Mouse (Mus musculus) forelimb bud, embryonic 11.5 days (tissue): ENCODE results near the gene Ptpre.
"Not testable (repeated sequence)": the region's sequence is repeated elsewhere in the genome, so short reads cannot be mapped to it uniquely, and the experiment has no call there.

Source experiments
- DNase-seq: peaks from one replicate; pipeline ENCODE4 v3.0.0-alpha.2; 2012; ENCODE audit warnings: low read depth, low spot score

Gene Ptpre

DNA sequence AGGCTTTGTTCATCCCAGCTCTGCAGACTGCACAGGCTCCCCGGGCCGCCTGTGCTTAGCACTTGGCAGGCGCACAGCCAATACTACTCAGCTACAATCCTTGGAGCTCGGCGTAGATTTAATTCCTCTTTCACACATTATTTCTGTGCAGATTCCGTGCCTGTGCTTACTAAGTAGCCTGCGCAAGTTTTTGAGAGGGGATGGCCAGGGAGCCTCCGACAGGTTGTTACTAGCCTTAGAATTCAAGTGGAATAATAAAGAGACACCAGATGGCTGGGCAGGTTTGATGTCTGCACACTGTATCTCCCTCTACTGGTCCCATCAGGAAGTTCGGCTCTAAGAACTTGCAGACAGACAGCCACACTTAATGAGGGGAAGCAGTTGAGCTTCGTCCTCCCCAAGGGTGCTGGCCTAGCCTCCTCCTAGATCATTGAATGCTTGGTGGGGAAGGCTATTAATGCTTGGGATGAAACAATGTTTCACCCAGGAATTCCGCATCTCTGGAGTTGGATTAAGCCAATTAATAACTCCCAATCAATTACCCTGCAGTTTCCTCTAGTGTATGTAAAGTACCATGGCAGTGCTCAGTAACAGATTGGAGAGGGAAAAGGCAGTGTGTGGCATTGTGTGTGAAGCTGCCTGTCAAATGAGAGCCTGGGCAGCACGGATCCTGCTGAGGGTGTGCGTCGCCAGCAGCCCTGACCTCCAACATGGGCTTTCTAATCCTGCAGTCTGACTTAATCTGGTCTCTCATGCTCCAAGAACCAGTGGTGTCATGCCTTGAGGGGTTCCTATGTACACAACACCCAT lies 104.6 kb downstream of the Ptpre start:
- peak; percentile 53 for DNase-seq

DNA sequence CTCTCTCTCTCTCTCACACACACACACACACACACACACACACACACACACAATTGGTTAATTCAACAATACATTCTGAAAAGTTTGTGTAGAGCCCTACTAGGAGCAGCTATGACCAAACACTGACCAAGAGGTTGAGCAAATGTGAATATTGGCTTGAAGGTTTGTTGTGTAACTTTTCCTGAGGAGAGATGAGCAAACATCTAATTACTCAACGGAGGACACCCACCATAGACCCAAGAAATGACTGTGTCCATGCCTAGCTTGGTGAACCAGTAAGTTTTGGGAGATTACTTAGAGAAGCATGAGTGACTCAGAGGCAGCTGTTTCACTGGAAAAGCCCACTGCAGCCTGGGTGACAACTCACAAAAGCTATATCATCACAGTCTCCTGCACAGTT lies 107.2 kb downstream of the Ptpre start:
- DNase-seq, result no peak

DNA sequence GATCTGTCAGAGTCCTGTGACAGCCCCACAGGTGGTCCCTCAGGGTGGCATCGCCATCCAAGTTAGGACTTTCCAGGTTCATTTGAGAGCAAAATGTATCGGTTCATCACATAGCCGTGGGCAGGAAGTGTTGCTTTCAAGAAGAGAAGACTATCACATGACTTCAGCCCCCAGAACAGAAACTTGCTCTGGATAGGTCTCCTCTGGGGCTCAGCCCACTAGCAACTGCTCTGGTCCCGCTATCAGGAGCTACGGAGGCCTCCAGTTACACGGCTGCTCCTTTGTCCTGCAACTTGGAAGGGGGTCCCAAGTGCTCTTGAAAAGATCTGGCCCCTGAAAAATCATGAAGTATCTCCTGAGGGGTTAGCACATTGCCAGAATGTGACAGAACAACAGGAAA lies 109.7 kb downstream of the Ptpre start:
- DNase-seq, result no peak

DNA sequence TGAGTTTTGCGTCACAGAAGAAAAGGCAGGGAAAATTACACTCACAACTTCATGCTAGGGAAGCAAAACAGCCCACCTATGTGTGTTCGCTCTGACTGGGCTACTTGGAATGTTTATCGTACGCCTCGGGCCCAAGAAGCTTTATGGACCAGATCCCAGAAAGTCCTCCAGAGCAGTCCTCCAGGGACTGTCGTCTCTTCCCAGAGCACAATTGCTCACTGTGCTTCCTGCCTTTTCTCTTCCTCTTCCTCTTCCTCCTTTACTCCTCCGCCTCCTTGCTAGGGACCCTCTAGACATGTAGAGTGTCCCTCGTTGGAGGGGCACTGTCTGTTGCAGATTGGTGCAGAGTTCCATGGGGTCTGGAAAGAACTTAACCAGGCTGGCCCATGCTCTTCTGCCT lies 111.5 kb downstream of the Ptpre start:
- DNase-seq, result no peak

DNA sequence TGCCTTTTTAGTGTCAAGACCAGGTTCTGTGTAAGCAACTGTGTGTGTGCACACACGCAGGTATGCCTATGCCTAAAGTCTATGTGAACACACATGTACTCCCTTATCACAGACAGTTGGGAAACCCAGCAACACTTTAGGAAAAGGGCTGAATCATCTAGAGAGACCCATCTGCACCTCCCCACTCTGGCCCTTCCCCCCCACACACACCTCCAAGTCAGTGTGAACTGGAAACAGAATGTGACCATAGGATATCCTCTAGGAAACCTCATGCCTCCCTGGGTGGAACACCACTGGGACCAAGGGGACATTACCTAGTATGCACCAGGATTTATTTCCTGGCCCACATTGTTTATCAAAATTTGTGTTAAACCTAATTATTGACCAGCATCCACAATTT lies 112.0 kb downstream of the Ptpre start:
- no peak for DNase-seq

DNA sequence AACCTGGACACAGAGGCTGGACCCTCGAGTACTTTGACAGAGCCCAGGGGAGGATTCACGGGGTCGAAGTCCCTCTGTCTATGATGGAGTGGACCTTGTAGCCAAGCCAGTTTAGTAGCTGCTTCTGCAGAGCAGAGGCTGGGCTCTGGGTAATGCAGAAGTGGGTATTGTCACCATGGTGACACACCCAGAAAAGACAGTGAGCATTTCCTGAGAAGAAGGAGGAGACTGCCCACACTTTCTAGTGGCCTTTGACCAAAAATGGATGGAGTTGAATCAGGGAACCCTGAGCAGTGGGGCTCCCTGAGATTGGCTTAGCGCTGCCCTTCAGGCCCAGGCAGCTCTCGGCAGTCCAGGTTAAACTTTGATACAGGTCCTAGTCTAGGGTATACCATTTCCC lies 112.8 kb downstream of the Ptpre start:
- no peak for DNase-seq

DNA sequence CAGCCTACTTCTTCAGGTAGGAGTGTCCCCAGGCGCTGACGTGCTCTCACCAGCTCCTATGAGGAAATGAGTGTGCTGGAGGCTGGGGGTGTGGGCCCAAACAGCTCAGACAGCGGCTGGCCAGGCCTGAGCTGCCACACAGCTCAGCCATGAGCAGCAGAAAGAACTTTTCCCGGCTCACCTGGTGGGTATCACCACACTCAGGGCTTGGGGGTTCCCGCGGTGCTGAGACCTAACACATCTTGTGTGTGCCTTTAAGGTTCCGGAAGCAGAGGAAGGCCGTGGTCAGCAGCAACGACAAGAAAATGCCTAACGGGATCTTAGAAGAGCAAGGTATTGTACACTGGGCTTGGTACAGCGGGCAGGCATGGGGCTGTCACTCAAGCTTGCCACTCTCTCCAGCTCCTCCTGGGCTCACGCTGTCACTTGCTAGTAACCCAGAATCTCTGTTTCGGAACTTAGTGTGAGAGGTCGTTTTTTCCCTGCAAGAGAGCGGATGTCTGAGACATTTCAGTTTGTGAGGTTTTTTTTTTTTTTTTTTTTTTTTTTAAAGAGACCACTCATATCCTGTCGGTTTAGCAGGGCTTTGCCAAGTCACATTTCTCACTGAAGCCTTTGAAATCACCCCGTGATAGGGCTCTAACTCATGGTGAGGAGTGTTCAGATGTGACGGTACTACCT lies 114.7 kb downstream of the Ptpre start:
- no peak for DNase-seq

DNA sequence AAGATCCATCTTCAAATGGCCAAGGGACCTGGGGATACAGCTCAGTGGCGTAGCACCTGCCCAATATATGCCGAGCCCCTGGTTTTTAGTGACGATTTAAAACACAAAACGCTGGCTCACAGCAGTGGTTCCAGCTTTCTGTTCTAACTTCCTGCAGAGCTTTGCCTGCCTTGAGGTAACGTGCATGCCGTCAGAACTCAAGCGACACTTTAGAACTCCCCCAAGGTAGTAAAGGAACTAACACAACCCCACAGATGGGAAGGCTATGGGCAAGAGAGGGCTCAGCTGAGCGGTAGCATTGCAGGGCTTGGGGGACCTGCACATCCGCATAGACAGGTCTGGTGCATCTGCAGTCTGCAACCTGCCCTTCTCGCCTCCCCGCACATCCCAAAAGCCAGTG lies 115.5 kb downstream of the Ptpre start:
- no peak for DNase-seq

DNA sequence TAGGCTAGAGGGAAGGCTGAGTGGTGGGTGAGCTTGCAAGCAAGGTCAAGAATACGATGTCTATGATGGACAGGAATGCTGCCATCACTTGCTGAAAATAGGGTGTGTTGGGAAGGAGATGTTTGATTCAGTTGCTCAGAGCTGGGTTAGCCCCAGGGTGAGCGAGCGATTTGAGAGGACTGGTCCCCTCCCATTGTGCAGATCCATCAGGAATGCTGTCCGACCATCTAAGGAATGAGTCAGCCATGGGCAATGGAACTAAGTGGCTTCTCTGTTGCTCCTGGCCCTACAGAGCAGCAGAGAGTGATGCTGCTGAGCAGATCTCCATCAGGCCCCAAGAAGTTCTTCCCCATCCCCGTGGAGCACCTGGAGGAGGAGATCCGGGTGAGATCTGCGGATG lies 116.3 kb downstream of the Ptpre start:
- DNase-seq, result no peak

DNA sequence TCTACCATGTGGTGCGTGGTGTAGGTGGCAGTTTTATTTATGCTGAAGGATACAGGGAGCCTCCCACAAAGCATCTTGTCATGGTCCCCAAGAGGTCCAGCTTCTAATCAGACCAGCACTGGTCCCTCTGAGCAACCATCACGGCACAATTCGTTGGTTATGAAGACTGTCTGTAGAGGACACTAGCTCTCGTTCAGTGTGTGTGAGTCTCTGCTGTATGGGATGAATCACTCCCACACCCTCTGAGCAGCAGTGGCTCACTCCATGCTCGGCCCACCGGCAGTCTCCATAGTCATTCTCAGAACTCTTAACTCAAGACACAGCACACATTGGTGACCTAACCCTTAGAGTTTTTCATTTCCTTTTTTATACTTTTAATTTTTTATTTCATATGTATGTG lies 117.0 kb downstream of the Ptpre start:
- DNase-seq, result no peak

DNA sequence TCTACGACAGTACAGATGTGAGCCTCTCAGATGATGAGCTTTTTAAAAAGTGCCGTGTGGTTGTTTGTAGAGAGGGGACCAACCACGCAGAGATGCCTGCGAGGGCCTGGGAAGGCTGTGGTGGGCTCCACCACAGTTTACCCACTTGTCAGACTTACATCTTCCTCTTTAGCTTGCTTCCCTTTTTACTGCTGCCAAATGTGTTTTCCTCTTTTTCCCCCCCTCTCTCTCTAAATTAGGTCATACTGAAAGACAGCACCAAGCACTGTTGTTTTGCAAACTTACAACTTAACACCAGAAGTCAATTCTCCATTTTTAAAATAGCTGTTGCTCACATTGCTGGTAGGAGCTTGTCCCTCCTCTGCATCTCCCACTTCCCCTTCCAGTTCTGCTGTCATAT lies 117.8 kb downstream of the Ptpre start:
- no peak for DNase-seq

DNA sequence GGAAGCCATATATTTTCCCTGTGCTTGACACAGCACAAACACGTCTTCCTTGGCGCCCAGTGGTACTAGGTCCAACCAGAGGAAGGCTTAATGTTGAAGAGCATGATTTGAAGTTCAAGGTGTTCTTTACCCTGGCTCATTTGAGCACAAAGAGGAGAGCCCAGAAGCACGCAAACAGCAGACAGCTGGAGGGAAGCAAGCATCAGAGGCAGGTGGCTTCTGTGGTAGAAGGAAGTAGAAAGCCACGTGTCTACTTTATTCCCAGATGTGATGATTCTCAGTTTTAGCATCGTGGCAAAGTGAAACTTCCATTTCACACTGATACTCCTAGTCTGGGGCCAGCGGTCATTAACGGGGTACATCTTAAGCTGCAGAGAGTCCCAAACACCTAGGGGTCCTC lies 120.9 kb downstream of the Ptpre start:
- no peak for DNase-seq

DNA sequence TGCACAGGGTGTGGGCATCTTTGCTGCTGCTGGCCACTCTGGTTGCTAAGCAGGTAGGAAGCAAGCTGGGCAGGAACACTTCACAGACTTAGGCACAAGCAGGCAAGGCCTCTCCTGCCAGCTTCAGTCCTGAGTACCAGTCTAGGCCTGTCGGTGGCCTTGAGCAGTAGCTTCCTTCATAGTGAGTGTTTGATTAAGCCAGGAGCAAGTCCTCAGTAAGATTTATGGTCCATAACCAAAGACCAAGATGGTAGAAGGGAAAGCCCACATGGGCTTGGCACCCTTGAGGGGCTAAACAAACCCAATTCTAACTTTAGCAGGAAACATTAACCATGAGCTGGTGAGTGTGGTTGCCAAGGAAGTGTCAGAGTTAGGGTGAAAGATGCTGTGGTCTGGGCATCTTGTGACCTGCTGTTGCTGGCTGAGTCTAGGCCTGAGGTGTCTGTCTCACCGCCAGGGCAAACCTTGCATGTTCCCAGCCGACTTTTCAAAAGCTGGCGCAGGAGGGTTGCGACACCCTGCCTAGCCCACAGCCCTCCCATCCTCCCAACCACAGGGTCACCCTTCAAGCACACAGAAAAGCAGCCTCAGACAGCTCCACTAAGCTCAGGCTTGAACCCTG lies 122.1 kb downstream of the Ptpre start:
- DNase-seq, result no peak

DNA sequence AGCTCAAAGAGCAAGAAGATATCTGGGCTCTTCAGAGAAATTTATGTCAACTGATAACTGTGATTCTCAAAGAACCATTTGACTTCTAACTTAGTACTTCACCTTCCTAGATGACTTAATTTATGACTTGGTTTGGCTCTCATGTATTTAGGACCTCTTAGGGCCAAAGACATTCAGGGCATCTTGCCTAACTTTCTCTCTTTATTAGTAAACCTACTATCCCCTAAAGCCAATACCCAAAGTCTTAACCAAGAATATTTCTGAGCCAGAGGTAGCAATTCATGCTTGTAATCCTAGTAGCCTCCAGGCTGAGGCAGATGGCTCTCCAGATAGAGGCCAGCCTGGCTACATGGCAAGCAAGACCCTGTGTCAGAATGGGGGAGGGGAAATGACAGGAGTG lies 123.0 kb downstream of the Ptpre start:
- DNase-seq, result no peak

DNA sequence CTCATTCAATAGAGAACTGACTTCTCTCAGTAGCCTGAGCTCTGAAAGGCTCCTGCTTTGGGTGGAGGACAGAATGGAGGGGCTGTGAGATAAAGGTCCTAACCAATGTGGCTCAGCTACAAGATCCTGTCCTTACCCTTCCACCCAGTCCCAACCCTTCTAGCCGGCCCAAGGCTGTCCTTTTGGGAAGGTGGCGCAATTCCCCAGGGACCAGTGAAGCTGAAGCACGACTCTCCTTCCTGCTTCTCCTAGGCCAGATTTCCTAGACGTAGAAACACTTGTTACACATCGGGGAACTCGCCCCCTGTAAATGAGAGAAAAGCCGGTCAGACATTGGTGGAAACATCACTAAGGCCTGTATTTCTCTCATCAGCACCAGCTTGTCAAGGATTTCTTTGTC lies 126.9 kb downstream of the Ptpre start:
- DNase-seq, result no peak

DNA sequence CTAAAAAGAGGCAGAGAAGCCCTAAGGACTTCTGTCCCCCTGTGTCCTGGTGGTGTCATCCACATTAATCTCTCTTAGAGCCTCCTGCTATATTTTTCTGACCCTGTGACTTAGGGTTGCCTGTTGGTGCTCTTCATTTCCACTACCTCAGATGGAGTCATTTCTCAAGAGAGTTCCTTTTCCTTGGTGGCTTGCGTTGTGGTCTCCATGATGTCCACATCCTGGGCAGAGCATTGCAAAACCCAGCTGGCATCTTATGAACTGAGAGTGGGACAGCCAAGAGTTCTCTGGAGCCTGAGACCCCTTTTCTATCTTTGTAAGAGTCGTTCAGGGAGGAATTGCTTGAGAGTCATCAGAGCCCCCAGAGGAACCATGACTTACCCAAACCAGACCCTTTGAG lies 129.0 kb downstream of the Ptpre start:
- no peak for DNase-seq

DNA sequence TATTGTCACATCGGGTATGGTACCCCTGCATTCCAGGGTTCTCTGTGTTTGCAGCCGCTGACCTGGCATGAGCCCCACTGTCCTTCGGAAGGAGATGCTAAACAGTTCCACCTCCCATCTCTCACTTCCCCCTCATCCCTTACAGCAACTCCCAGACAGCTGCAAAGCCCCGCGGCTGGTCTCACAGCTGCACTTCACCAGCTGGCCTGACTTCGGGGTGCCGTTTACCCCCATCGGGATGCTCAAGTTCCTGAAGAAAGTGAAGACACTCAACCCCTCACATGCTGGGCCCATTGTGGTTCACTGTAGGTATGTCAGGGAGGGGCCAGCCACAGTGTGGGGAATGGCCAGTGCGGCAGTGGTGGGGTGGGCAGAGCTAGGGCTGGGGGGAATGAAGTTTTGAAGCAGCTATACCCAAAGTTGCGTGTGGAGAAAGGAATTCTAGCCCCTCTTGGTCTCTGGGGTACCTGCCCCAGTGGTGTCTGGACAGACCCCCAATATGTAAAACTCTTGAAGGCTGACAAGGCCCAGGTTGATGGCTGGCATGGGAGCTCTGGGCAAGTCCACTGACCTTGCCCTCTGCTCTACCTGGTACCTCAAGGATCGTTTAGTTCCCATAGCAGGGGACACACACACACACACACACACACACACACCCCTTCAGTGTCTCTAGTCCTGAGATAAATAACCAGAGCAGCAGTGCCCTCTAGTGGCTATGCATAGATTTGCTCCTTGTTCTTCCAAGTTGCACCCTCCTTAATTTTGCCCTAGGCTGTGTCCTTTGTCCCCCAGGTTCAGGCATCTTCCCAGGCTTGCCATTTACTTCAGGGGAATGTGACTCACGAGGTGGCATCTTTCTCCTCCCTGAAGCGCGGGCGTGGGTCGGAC lies 131.8 kb downstream of the Ptpre start:
- peak; percentile 73 for DNase-seq

DNA sequence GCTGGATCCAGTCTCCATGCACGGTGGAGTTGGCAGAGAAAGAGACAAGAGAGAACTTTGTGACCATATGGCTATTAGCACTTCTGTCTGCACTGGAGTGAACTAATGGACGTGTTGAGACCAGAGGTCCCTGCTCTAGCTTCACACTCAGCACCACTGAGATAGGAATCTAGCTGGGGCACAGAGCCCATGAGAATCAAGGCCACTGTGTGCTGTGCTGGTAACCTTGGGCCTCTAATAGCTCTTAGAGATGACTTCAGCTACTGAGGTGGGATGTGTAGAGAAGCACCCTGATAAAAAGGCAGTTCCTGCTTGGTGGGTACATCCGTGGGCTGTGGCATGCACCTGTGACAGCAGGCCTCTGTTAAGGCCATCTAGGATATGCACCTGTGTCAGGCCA lies 136.3 kb downstream of the Ptpre start:
- DNase-seq, result no peak

DNA sequence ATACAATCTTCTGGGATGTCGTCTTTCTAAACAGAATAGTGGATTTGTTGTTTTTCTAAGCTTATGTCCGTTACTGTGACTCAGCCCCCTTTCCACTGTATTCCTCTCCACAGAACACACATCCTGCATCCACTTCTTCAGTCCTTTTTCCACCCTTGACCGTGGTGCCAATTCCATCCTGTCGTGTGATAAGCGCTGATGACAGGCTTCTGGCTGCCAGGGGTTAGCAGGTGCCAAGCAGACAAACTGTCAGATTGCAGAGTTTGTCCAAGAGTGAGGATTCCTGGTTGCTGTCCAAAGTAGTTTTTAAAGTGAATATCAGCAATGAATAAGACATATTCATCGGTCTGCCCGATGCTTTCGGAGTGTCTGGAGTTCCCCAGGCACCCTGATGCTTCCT lies 139.4 kb downstream of the Ptpre start:
- no peak for DNase-seq

DNA sequence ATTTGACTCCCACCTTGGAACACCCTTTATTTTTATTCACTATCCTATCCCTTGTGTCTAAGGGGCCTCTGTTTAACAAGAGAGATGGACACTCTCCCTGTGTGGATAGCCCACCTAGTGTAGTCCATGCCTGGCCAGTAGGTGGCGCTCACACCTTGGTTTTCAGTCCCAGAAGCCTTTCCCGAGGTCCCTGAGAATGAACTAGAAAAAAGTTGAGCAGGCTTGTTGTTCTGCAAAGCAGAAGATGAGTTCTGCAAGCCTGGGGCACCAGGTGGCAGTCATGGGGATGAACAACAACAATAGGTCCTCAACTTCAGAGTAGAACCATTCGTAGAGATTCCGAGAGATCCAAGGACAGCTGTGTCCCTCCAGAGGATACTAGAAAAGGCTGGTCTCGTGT lies 143.1 kb downstream of the Ptpre start:
- peak; percentile 26 for DNase-seq

DNA sequence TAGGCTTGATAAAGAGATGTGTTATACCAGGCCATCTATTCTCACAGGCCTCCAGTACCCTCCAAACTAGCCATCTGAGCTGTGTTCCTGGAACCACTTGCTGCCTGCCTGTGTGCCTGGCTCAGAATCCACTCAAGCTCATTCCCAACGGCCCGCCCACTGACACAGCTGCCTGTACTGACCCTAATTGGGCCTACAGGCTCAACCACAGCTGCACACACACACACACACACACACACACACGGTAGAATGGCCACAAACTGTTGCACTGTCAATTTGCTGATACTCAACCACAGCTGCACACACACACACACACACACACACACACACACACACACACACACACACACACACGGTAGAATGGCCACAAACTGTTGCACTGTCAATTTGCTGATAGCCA lies 146.8 kb downstream of the Ptpre start:
- not testable (repeated sequence) for DNase-seq

DNA sequence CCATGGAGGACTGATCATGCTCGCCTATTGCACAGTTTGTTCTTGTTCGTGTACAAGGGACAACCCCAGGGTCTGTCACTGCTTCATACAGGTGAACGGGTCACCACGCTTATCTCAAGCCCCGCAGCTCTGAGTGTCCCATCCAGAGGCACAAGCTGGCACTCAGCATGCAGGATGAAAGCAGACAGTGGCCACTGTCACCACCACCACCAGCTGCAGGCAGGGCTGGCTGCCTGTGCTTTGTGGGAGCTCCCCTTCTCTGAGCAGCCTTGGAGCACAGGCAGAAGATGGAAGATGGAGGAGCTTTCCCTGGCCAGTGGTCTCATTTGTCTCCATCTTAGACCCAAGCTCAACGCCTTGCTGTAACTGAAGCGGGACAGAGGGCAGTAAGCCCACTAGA lies 147.7 kb downstream of the Ptpre start:
- no peak for DNase-seq
